Mouse (Mus musculus) kidney, postnatal 25 days (tissue): Measurements from ENCODE around the gene Fuom.

Source experiments
- DNase-seq, 2 experiments: peaks; one replicate each; pipeline ENCODE4 v3.0.0; 2021; ENCODE audit warnings: mixed read lengths in 2 of 2

Gene Fuom

GRCm38 (mm10) chr7:140098466-140098865 is 3.8 kb downstream of the Fuom start:
- DNase-seq, result no peak

- DNase-seq, result peak in 1 of 2 experiments; percentile 27
Measured at GRCm38 (mm10) chr7:140096055-140096454, 6.2 kb downstream of the Fuom start.

DNA sequence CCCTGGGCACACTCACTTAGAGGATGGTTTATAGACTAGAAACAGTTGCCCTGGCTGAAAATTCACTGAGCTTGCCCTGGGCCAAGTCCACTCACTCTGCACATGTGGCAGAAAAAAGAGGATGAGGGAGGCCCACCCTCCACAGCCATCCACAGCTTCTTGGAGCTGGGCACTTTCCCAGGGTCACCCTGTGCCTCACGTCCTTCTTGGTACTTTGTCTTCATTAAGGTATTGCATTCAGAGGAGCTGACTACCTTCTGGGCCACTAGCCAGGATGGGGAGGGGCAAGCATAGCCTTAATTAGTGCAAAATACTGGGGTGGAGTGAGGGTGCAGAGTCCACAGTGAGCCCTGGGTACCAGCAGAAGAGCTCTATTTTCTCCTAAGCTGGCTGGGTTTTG is 6.7 kb downstream of the Fuom start:
- DNase-seq, result peak; percentile 90 to 94

DNA sequence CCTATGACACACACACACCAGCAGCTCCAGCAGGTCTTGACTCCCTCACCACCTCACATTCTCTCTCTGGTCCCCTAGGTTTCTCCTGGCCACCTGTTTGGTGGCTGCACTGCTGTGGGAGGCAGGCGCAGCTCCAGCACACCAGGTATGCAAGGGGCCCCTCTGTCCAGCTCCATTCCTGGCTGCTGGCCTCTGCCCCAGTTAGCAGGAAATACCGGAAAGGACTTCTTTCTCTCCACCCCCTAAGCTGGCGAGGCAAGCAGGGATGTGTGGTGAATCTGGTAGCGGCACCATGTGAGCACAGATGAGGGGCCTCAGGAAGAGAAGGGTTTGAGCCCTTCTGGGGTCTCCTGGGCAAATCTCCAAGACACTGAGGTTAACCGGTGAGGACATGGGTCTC is 7.3 kb downstream of the Fuom start:
- DNase-seq, result peak; percentile 21 to 65

GRCm38 (mm10) chr7:140092924-140093528 is 9.2 kb downstream of the Fuom start, which contains the start of gene Prap1:
Gene Prap1, plus strand, starts transcription at chr7:140093395.
- peak in 1 of 2 experiments; percentile 12 for DNase-seq

GRCm38 (mm10) chr7:140090601-140091000 is 11.6 kb downstream of the Fuom start:
- no peak for DNase-seq

DNA sequence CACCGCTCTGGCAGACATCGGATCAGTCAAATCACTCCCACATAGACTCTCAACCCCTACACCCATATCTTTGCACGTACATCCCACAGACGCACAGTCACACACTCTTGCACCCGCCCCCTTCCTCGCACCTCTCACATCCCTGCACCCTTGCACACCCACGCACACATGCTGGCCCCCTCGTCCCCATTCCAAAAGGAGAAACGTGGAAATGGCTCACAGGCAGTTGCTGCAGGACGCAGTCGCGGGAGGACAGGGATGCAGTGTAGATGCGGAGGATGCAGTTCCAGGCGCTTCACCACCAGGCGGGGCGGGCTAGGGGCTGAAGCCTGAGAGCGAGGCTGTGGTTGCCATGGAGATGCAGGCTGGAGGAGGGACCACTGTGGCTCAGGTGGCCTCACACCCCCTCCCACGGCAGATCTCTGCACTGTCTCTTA is 20.0 kb downstream of the Fuom start, which contains the start of gene Caly:
TSS of gene Caly (minus strand) at position 307 of the 437 bp plus-strand sequence.
- DNase-seq, result no peak

DNA sequence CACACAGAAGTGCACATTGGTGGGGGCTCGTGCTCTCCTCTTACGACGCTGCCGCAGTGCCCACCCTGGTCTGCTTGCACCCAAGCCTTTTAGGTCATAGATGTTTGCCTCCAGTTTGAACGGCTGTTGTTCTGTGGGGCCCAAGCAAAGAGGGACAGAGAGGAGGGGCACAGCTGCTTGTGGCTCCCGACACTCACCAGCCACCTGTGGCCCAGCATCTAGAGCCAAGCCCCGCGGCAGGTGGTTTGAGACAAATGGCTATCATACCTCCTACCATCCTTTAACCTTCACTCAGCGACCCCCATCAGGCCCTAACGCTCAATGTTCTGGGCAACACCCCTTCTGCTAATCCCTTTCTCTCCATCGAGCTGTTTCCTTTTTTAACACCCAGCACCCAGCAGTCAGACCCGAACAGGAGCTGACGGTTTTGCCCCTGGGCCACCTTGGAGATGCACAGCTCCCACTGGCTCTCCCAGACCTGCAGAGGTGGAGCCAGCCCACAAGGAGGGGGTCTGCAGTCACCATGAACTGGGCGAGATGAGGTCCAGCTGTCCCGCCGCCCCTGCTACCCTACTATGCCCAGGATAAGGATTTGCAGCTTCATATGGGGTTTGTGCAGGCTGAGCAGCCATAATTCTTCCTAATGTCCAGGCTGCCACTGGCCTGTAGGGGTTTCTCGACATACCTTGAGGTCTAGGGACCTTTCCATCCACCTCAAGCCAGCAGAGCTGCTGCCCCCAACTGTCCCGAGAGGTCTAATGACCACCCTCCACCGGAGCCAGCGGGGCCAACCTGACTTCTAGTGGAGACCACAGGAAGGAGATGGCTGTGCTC is 20.6 kb downstream of the Fuom start:
- peak in 1 of 2 experiments; percentile 31 for DNase-seq

DNA sequence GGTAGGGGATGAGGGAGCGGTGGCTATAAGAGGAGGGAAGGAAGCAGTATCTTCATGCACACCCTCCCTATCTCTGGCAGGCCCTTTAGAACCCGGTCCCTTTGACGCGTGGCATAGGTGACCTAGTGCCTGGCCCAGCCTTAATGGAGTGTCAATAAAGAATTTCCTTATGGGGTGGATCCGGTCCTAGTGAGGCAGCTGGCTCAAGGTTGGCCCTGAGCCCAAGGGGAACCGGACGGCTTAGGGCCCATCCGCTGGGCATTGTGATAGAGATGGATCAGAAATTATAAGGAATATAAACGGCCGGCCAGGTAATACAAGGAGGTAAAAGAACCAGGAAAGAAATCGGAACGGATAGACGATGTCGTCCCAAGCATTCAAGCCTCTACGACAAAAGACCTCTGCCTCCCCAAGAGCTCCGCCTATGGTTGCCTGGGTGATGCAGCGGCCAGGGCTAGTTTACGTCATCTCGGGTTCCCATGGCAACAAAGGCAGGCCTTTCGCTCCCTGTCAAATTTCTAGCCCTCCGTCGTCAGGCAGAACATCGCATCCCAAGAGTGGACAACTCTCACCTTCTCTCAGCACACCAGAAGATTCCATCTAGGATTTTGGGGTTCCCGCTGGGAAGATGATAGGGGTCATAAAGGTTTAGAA is 21.6 kb downstream of the Fuom start:
- peak; percentile 75 to 84 for DNase-seq

DNA sequence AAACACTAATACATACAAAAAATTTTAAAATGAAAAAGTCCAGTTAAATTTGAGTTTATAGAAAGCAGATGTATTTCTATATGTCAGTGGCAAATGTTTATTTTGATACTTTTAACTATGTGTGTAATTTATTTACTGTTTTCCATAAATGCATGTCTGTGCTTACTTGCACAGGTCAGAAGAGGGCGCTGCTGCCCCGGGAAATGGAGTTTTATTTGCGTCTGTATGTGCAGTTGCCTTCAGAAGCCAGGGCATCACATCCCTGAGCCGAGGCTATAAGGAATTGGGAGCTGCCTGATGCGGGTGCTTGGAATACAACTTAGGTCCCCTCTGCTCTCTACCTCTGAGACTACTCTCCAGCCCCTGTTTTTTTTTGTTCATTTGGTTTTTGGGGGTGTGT is 23.5 kb downstream of the Fuom start:
- peak; percentile 77 to 79 for DNase-seq

DNA sequence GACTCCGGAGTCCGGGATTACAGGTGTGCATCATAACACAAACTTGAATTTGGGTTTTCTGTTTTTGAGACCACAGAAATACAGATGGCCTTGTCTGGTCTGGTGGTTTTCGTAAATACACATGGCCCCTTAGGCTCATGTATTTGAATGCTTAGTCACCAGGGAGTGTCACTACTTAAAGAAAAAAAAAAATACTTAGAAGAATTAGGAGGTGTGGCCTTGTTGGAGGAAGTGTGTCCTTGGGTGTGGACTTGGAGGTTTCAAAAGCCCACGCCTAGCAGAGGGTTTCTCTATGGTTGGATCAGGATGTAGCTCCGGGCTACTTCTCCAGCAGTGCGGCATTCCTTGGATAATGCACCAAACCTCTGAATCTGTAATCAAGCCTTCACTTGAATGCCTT is 24.5 kb downstream of the Fuom start:
- no peak for DNase-seq

GRCm38 (mm10) chr7:140070042-140070711 is 32.1 kb downstream of the Fuom start:
- DNase-seq, result peak in 1 of 2 experiments; percentile 48

DNA sequence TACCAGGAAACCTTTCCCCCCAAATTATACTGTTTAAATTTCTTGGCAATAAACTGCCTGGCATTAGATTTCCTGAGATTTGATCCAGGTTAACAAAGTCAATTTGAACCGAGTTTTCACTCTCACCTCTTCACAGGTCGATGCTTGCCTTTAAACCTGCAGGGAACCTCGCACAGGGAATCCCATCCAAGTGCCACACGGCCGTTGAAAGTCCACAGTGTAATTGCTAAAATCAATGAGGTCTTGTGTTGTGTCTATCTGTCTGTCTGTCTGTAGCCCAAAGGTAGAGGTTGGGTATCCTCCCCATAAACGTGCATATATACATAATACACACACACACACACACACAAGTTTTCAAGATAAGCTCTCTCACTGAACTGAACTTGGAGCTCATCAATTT is 34.8 kb downstream of the Fuom start:
- no peak for DNase-seq

DNA sequence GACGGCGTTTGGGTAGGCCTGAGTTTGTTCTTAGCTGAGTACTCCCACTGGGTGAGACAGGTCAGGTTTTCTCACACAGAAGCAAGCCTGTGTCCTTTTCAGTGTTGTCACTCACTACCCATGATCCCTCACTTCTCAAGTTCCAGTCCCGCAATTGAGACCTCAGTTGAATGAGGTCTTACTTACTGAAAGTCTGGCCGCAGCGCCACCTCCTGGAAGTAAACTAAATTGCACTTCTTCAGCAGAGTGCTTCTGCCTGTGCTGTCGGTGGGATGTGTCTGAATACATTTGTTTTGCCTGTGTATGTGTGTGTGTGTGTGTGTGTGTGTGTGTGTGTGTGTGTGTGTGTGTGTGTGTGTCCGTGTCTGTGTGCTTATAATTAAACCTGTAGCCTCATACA is 39.1 kb downstream of the Fuom start:
- peak; percentile 63 to 84 for DNase-seq

- peak; percentile 39 to 59 for DNase-seq
Measured at GRCm38 (mm10) chr7:140062307-140062706, 39.9 kb downstream of the Fuom start.

DNA sequence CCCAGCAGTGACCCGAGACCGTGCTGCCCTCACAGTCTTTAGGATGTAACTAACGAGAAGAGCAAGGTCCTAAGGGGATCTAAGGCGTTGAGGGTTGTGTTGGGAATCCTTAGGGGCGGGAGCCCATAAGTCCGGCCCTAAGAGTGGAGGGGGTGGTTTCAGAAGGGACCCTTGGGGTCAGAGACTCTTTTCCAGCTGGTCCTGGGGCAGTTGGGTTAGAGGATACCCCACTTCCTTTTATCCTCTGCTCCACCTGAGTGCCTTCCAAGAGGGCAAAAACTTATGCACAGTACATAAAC is 40.5 kb downstream of the Fuom start:
- DNase-seq, result no peak

- DNase-seq, result peak; percentile 19 to 61
Measured at GRCm38 (mm10) chr7:140060936-140061831, 41.1 kb downstream of the Fuom start.

DNA sequence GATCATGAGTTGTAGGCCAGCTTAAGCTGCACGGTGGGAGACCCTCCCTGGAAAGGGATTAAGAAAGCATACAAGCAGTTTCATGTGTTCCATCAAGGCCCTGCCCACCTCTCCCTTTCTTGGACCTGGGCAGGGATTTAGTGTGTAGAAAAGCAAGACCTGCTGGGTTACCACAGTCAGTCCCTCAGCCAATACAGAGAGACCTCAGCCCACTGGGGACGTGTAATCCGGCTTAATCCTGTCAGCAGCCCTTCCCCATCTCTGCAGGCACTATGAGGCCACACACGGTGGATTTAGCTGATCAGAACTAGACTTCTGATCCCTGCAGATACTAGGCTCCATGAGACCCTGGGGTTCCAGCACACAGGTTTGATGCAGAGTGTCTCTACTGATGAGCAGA is 42.6 kb downstream of the Fuom start:
- no peak for DNase-seq

GRCm38 (mm10) chr7:140058528-140058927 is 43.7 kb downstream of the Fuom start:
- no peak for DNase-seq

- DNase-seq, result peak; percentile 54 to 62
Measured at GRCm38 (mm10) chr7:140057413-140058407, 44.5 kb downstream of the Fuom start.

GRCm38 (mm10) chr7:140054124-140054523 is 48.1 kb downstream of the Fuom start:
- no peak for DNase-seq
